In genomic region chr4:136721937-136722336, GRCm38 (mm10) we compare ENCODE assay signal across 23 mouse cellular contexts.
DNase-seq lines count a peak whose midpoint lies in the region; ATAC-seq lines count a peak whose summit lies in the region.
"Had no signal": no experiment of that assay in that cellular context is flagged by ENCODE, and none has a peak within 500 bp of the region (broad histone marks: within the 10 kb centered on the region; RNA-seq: fewer than 3 reads in every experiment).

No protein-coding gene starts in this region.

- no peaks in the 10 kb centered on the region for H3K9me3 ChIP-seq in midbrain, embryonic 10.5 days (replicated peaks)
- H3K9me3 ChIP-seq in midbrain, embryonic 14.5 days (ENCODE audit: control insufficient read depth, low read length), result no peaks in the 10 kb centered on the region
- H3K9me3 ChIP-seq in embryonic facial prominence, embryonic 10.5 days, result no peaks in the 10 kb centered on the region
- no peaks in the 10 kb centered on the region for H3K9me3 ChIP-seq in limb, embryonic 10.5 days (replicated peaks)
- H3K9me3 ChIP-seq: embryonic facial prominence, embryonic 13.5 days; G1E; heart, embryonic 12.5 days; heart, embryonic 15.5 days; hindbrain, embryonic 15.5 days had no signal

- no peaks in the 10 kb centered on the region for H3K27me3 ChIP-seq in midbrain, embryonic 10.5 days (ENCODE audit: low read depth, poor library complexity, severe bottlenecking)
- H3K27me3 ChIP-seq in midbrain, embryonic 14.5 days (ENCODE audit: control insufficient read depth, insufficient read depth, low read length), result no peaks in the 10 kb centered on the region
- H3K27me3 ChIP-seq in embryonic facial prominence, embryonic 10.5 days (replicated peaks; ENCODE audit: low read depth, poor library complexity, severe bottlenecking), result no peaks in the 10 kb centered on the region
- no peaks in the 10 kb centered on the region for H3K27me3 ChIP-seq in limb, embryonic 10.5 days (ENCODE audit: low read depth, poor library complexity, severe bottlenecking)
- H3K27me3 ChIP-seq: embryonic facial prominence, embryonic 13.5 days; heart, embryonic 15.5 days; hindbrain, embryonic 12.5 days; hindbrain, embryonic 15.5 days; Patski had no signal

- no peak overlapping the region for H3K9ac ChIP-seq in midbrain, embryonic 14.5 days (replicated peaks; ENCODE audit: low read length)
- H3K9ac ChIP-seq: embryonic facial prominence, embryonic 13.5 days; heart, embryonic 12.5 days; heart, embryonic 15.5 days; hindbrain, embryonic 12.5 days; hindbrain, embryonic 15.5 days had no signal

- peak overlapping the region; percentile 39 for H3K27ac ChIP-seq in midbrain, embryonic 10.5 days (replicated peaks)
- no peak overlapping the region for H3K27ac ChIP-seq in midbrain, embryonic 14.5 days (replicated peaks; ENCODE audit: low read depth, low read length)
- peak overlapping the region; percentile 63 for H3K27ac ChIP-seq in embryonic facial prominence, embryonic 10.5 days (replicated peaks)
- H3K27ac ChIP-seq in limb, embryonic 10.5 days, result 0 out of 2 replicates have a peak overlapping the region, but pooled peaks have one; percentile 12
- H3K27ac ChIP-seq: embryonic facial prominence, embryonic 13.5 days; heart, embryonic 15.5 days; hindbrain, embryonic 12.5 days; hindbrain, embryonic 15.5 days had no signal

- no peak overlapping the region for H3K4me3 ChIP-seq in midbrain, embryonic 10.5 days
- no peak overlapping the region for H3K4me3 ChIP-seq in midbrain, embryonic 14.5 days (replicated peaks; ENCODE audit: low read depth, low read length)
- no peak overlapping the region for H3K4me3 ChIP-seq in embryonic facial prominence, embryonic 10.5 days
- no peak overlapping the region for H3K4me3 ChIP-seq in limb, embryonic 10.5 days
- H3K4me3 ChIP-seq: embryonic facial prominence, embryonic 13.5 days; heart, embryonic 12.5 days; heart, embryonic 15.5 days; hindbrain, embryonic 12.5 days; hindbrain, embryonic 15.5 days had no signal

- peaks cover 63% of the 10 kb centered on the region for H3K36me3 ChIP-seq in midbrain, embryonic 10.5 days
- no peaks in the 10 kb centered on the region for H3K36me3 ChIP-seq in midbrain, embryonic 14.5 days (ENCODE audit: control insufficient read depth, insufficient read depth, low read length)
- H3K36me3 ChIP-seq in embryonic facial prominence, embryonic 10.5 days (replicated peaks), result peaks cover 22% of the 10 kb centered on the region
- H3K36me3 ChIP-seq in limb, embryonic 10.5 days, result peaks cover 8% of the 10 kb centered on the region
- H3K36me3 ChIP-seq: embryonic facial prominence, embryonic 13.5 days; G1E; heart, embryonic 12.5 days; heart, embryonic 15.5 days; hindbrain, embryonic 15.5 days had no signal

- no peak overlapping the region for H3K4me2 ChIP-seq in midbrain, embryonic 14.5 days (ENCODE audit: low read length)
- H3K4me2 ChIP-seq: embryonic facial prominence, embryonic 13.5 days; heart, embryonic 12.5 days; heart, embryonic 15.5 days; hindbrain, embryonic 12.5 days; hindbrain, embryonic 15.5 days had no signal

- H3K4me1 ChIP-seq in midbrain, embryonic 10.5 days, result peaks cover 49% of the 10 kb centered on the region
- peaks cover 8% of the 10 kb centered on the region; the same call in 1 of the 2 replicates for H3K4me1 ChIP-seq in midbrain, embryonic 14.5 days (ENCODE audit: control insufficient read depth, insufficient read depth, low read length)
- peaks cover 58% of the 10 kb centered on the region for H3K4me1 ChIP-seq in embryonic facial prominence, embryonic 10.5 days
- peaks cover 47% of the 10 kb centered on the region for H3K4me1 ChIP-seq in limb, embryonic 10.5 days
- H3K4me1 ChIP-seq: heart, embryonic 15.5 days had no signal

- ATAC-seq in midbrain, embryonic 14.5 days (ENCODE audit: low FRiP score, low TSS enrichment), result no peak
- ATAC-seq: forebrain, embryonic 14.5 days; Patski had no signal

- peak; percentile 53 for DNase-seq in embryo, embryonic 10.5 days (ENCODE audit: low spot score)
- no peak for DNase-seq in embryo, embryonic 9.5 days (ENCODE audit: extremely low spot score)
- DNase-seq in midbrain, embryonic 10.5 days (ENCODE audit: low spot score), result no peak
- no peak for DNase-seq in midbrain, embryonic 14.5 days
- no peak for DNase-seq in embryonic facial prominence, embryonic 10.5 days (ENCODE audit: low spot score)
- DNase-seq in limb, embryonic 10.5 days (ENCODE audit: low spot score), result no peak
- DNase-seq in testis, postnatal 14 days (ENCODE audit: low spot score), result no peak
- DNase-seq: B cell, adult 2 months; cerebellum, adult 18-20 months; cerebellum, adult 9-10 months; cerebellum, postnatal 14 days; gastrocnemius, postnatal 25 days; heart, adult 18-20 months; heart, postnatal 10 days; heart, postnatal 36 days had no signal

- 58% methylated on average over 3 of the region's 3 CpGs for WGBS in midbrain, embryonic 10.5 days
- 79% methylated on average over 3 of the region's 3 CpGs for WGBS in midbrain, embryonic 14.5 days
- 39% methylated on average over 3 of the region's 3 CpGs for WGBS in embryonic facial prominence, embryonic 10.5 days
- WGBS in limb, embryonic 10.5 days, result 42% methylated on average over 3 of the region's 3 CpGs
